Mouse (Mus musculus) embryo, embryonic 11.5 days (tissue): ENCODE data around the gene Mex3d.

Source experiments
- DNase-seq: peaks from one replicate; pipeline ENCODE4 v3.0.0-alpha.2; 2012; ENCODE audit warnings: low read depth, low spot score

Gene Mex3d

GRCm38 (mm10) chr10:80386735-80387471, 556 bp downstream of the Mex3d start:
- no peak for DNase-seq

GRCm38 (mm10) chr10:80385811-80386734, 1.4 kb downstream of the Mex3d start:
- DNase-seq, result no peak

DNA sequence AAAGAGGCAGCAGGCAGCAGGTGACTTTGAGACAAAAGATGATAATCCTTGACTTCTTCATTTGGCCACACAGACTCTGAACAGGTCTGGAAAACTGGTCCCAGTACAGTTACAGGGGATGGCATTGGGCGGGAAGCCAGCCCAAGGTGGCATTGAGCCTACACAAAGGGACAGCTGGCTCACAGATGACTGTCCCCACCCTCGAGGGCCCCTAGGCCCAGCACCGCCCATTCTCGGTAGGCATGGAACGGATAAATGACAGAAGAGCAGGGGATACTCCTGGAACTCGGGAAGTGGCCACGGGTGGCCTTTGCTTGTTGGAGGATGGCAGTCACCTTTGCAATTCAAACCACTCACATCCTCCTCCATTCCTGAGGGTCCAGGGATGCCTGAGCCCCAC, 2.1 kb downstream of the Mex3d start:
- no peak for DNase-seq

- no peak for DNase-seq
Observed at GRCm38 (mm10) chr10:80384709-80385108, 2.8 kb downstream of the Mex3d start.

DNA sequence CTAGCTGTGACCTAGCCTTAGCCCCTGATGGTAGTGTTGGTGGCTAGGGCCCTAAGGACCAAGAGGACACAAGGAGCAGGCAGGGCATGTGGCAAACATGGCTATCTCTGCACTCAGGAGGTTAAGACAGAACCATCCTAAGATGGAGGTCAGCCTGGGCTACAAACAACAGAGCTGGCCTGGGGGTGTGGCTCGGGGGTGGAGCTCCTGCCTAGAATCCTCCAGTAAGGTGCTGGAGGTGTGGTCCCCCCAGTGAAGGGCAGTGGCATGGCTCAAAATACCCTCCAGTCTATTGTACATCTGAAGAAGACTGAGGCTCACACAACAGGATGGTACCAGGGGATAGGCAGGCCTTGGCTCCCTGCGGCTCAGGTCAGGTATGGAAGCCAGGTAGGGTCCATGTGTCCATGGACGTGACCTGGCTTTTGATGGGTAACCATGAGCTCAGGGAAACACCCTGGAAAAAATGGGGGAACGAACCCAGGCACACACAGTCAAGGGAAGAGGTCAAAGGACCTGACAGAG, 3.3 kb downstream of the Mex3d start:
- DNase-seq, result no peak

DNA sequence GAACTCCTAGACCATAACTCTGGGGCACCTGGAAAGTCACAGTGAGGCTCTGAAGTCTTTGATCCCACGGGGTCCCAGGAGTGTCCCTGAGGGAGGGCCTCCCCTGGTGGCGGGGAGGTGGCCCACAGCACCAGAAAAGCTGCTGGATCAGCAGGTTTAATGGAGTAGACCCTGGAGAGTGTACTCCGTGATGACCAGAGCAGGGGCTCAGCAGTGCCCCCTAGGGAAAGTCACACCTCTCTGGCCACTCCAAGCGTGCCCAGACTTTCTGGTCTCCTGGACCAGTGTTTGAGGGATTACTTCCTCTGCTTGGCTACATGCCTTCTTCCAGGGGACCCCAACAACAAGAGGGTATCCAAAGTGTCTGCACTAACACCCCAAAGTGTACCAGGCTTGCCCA, 4.0 kb downstream of the Mex3d start:
- no peak for DNase-seq

- DNase-seq, result no peak
Observed at GRCm38 (mm10) chr10:80382641-80383365, 4.7 kb downstream of the Mex3d start.

DNA sequence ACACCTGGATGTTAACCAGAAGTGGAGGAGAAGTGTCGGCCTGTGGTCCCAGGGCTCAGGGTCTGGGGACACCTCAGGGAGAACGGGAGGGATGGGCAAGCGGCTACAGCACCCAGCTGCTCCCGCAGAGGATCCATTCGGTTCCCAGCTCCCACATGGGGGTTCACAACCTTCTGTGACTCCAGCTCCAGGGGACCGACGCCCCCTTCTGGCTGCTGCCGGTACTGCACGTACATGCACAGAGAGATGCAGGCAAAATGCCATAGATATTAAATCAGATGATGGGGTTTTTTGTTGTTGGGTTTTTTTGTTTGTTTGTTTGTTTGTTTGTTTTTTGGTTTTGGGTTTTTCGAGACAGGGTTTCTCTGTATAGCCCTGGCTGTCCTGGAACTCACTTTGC, 9.7 kb downstream of the Mex3d start:
- DNase-seq, result no peak

GRCm38 (mm10) chr10:80376160-80376559, 11.3 kb downstream of the Mex3d start:
- peak; percentile 90 for DNase-seq

- no peak for DNase-seq
Observed at GRCm38 (mm10) chr10:80374063-80374462, 13.4 kb downstream of the Mex3d start.

DNA sequence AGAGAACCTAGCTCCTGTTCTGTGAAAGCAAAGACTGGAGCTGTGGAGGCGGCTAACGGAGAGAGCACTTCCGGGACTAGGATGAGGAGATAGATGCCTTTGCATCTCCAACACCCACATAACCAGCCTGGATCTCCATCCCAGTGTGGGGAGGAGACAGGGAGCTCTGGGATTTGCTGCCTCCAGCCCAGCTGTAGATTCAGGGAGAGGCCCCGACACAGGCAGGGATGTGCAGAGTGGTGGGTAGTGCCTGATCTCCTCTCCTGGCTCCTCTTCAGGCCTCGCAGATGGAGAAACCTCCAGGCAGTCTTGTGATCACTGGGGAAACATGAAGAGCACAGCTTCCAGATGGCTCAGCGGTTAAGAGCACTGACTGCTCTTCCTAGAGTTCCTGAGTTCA, 14.8 kb downstream of the Mex3d start:
- no peak for DNase-seq

- DNase-seq, result no peak
Observed at GRCm38 (mm10) chr10:80371983-80372382, 15.5 kb downstream of the Mex3d start.

- no peak for DNase-seq
Observed at GRCm38 (mm10) chr10:80371411-80371966, 16.0 kb downstream of the Mex3d start.

- no peak for DNase-seq
Observed at GRCm38 (mm10) chr10:80369995-80370747, 17.3 kb downstream of the Mex3d start.

- no peak for DNase-seq
Observed at GRCm38 (mm10) chr10:80368392-80368791, 19.1 kb downstream of the Mex3d start.

- no peak for DNase-seq
Observed at GRCm38 (mm10) chr10:80367954-80368353, 19.5 kb downstream of the Mex3d start.

DNA sequence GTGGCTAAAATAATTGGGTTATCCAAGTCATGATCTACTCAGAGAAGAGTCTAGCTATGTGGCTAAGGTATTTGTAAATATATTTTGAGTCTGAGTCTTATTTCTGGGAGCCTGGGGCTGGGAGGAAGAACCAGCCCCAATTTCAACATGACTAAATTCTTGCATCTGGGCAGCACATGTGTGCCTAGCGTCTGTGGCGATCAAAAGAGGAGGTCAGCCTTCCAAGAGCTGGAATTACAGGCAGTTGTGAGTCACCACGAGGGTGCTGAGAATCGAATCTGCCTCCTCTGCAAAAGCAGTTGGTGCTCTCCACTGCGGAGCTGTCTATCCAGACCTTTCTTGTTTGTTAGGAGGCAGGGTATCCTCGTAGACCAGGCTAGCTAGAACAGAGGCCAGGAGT, 21.7 kb downstream of the Mex3d start:
- no peak for DNase-seq

DNA sequence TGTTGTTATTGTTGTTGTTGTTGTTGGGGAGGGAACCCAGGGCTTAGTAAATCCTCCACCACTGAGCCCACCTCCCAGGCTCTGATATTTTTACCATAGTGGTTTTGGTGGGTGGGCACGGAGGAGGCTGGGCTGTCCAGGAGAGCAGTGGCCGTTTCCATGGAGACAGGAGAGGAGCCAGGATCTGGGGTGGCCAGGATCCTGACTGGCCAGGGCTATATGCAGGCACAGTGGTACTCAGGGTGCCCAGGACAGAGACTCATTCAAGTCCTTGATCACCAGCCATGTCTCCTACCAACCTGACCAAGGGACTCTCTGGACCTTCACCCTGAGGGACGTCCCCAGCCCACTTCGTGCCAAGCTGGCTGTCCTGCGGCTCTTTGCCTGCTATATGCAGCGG, 23.7 kb downstream of the Mex3d start:
- DNase-seq, result no peak

DNA sequence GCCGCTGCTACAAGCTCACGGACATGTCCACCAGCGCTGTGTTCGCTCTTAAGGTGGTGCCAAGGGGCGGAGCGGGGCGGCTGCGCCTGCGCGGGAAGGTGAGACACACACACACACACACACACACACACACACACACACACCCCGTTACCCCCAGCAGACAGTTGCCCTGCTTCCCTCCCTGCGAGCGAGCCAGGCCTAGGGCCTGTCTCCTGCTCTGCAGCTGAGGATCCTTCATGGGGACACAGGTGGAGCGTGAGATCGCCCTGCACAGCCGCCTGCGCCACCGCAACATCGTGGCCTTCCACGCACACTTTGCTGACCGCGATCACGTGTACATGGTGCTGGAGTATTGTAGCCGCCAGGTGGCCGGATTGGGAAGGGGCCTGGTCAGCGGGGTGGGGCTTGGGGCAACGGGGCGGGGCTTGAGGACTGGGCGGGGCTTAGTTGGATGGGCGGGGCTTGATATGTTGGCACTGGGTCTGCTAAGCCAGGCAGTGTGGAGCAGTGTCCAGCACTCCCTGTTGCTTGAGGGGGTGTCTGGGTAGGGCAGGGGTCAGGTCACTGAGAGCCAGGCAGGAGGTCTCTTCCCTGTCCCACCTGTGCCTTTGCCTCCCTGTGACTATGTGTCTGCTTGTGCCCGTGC, 29.3 kb downstream of the Mex3d start:
- DNase-seq, result no peak

DNA sequence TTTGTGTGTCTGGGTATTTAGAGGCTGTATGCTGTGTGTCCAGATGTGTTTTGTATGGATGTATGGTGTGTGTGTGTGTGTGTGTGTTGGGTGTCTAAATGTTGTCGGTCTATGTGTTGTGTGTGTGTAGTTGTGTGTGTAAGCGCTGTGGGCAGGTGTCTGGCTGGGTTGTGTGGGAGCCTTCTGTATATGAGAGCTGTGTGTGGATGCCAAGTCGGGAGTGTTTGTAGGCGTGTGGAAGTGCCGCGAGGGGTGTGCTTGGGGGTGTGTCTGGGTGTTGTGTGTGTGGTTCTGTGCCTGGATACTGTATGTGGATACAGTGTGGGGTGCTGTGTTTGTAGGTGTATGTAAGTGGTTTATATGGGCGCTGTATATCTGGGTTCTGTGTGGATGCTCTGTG, 30.1 kb downstream of the Mex3d start:
- DNase-seq, result no peak
